Mouse (Mus musculus) embryo, embryonic 9.5 days (tissue): Measurements from ENCODE around the gene Kcmf1.
A peak's percentile ranks its signal among the peaks of the same experiment; 100 is the strongest.
"Not testable (repeated sequence)": the region's sequence is repeated elsewhere in the genome, so short reads cannot be mapped to it uniquely, and the experiment has no call there.

Experiments
- DNase-seq: peaks from one replicate; pipeline ENCODE4 v3.0.0-alpha.2; 2017; ENCODE audit errors: extremely low spot score

The Kcmf1 gene

DNA sequence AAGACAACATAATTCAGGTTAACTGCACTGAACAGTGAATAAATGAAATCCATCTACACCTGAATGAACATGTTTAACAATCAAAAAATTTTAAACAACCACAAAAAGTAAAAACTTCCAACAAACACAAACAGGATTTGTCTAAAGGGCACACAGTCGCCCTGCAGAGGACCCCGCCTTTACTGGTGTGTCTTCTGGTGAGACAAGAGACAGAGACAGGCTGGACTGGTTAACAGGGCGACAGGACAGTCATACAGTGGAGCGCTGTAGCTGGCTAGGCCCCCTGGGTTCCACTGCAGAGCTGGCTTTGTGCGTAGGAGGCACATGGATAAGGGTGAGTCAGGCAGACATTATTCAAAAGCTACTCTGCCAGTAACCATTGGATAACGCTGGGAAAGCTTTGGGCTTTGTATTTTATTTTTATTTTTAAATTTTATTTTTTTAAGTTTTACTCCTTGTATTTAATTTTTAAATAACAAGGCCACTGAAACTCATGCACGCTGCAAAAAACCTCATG lies 57.7 kb downstream of the Kcmf1 start:
- DNase-seq = no peak

- DNase-seq = no peak
Measured at GRCm38 (mm10) chr6:72840867-72841780, 58.7 kb downstream of the Kcmf1 start.

DNA sequence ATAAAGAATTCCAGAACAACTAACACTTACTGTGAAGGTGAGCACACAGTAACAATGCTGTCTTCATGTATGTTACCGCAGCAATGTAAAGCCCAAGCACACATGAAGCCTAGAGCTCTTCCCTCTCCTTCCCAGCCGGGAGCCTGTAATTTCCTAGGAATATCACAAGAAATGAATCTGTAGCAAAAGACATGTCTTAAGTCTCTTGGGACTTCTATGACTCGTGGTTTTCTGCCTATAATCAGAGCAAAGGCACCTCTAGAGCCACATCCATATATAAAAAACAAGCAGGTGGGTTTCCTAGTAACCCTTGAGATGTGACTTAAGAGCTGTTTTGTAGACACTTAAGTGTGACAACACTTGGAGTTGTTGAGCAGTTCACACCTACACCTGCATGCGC lies 62.0 kb downstream of the Kcmf1 start:
- DNase-seq = no peak

DNA sequence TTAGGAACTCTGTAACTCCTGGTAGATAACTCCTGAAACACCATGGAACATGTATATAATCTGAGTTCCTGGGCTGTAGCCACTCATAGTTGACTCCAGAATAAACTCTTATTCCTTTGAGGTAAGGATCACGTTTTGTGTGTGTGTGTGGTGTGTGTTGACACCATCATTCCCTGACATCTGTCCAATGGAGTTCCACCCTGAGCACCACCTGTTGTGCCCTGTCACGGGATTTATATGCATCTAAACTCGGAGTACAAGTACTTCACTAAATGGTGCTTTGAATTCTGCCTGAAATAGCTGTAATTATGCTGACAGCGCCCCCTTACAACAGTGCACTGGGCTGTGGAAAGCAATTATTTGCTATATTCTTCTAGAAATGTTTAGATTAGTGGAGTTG lies 65.3 kb downstream of the Kcmf1 start:
- no peak for DNase-seq

DNA sequence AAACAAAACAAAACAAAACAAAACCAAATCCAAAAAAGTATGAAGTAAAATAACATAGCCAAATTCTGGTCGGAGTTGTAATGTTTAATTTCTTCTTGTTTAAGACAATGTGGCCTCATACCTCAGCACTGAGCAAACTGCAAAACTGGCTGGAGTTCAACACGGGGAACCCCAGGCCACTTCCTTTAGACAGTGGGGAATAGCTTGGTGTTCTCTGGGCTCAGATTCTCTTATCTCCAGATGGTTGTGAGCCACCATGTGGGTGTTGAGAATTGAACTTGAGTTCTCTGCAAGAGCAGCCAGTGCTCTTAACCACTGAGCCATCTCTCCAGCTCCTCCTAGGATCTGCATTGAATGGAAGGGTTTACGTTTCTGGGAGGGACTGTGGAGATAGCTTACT lies 67.9 kb downstream of the Kcmf1 start:
- DNase-seq = no peak

- peak; percentile 82 for DNase-seq
Measured at GRCm38 (mm10) chr6:72831276-72831675, 68.5 kb downstream of the Kcmf1 start.

- DNase-seq = peak; percentile 36
Measured at GRCm38 (mm10) chr6:72828857-72829256, 70.9 kb downstream of the Kcmf1 start.

GRCm38 (mm10) chr6:72828037-72828436 lies 71.7 kb downstream of the Kcmf1 start:
- DNase-seq = not testable (repeated sequence)

DNA sequence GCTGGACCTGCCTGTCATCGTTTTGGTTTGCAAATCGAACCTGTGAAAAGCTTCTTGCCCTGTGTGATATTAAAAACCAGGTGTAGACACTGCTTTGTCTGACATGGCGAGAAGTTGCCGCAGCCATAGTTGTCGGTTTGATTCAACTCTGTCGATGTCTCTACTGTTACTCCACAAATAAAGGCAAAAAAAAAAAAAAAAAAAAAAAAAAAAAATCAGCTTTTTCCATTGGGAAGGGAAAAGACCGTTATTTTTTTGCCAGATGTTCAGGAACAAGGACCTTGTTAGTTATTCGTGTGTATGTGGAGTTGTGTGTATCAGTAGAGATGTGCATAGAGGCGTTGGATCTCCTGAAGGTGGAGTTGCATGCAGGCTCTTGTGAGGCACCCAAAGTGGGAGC lies 74.0 kb downstream of the Kcmf1 start:
- DNase-seq = no peak

- DNase-seq = peak; percentile 52
Measured at GRCm38 (mm10) chr6:72824971-72825737, 74.6 kb downstream of the Kcmf1 start.

DNA sequence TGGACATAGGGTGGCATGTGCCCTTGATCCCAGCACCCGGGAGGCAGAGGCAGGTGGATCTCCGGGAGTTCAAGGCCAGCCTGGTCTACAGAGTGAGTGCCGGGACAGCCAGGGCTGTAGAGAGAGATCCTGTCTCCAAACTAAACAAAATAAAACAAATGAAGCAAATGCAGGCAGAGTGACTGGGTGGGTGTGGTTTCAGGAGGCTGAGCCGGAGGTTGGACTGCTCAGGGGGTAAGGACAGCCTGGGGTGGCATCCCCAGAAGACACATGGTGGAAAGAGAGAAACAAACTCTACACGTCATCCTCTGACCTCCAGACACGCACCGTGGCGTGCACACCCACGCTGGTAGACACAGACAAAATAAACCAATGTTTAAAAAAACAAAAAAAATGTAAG lies 86.3 kb downstream of the Kcmf1 start:
- no peak for DNase-seq

GRCm38 (mm10) chr6:72810248-72810647 lies 89.5 kb downstream of the Kcmf1 start:
- DNase-seq = no peak

DNA sequence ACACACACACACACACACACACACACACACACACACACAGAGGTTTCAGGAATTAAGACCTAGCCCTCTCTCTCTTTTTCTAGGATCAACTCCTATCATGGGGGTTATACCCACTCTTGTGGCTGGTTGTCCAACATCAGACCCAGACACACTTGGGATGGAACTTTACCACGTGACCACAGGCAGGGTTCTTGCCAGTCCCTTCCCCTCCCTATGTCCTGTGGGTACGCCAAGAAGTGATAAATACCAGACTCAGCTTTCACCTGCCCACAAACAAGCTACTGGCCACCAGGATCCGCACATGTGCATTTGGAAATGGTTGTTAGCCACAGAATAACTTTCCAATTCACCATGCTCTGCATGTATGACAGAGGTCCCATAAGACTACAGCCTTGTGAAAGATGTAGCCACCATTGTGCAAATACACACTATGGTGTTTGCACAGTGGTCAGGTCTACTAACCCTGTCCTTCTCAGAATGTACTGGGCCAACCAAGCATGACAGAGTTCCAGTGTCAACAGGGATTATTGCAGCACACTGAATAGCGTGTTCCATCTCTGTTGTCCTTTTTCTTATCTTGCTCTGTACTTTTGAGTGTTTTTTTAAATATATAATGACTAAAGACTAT lies 90.1 kb downstream of the Kcmf1 start:
- no peak for DNase-seq

DNA sequence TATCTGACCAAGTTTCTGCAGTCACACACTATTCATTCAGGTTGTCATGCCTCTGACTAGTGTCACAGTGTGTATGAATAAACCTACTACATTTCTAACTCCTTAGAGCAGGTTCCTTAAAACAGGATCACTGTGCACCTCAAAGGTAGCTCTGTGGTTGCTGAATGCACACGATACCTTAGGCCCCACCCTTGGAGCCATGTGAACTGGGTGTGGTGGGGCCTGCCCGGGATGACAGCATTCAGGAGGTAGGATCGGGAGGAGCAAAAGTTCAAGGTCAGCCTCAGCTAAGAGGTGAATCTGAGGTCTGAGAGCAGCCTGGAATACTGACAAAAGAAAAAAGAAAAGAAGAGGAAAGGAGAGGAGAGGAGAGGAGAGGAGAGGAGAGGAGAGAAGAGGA lies 91.4 kb downstream of the Kcmf1 start:
- no peak for DNase-seq

DNA sequence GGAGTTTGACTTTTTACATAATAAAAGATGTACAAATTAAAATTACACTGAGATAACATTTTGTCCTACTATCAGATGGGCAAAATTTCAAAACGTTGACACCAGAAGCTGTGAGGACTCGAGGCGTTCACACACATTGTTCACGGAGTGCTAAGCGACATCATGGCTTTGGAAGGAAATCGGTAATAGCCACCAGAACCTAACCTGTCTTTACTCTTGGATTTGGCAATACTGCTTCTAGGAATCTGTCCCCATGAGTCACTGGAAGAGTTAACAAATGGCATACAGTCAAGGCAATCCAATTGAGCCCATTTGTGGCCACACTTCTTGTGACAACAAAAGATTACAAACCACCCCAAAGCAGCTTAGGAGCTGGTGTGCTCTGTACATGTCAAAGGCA lies 96.1 kb downstream of the Kcmf1 start:
- no peak for DNase-seq

DNA sequence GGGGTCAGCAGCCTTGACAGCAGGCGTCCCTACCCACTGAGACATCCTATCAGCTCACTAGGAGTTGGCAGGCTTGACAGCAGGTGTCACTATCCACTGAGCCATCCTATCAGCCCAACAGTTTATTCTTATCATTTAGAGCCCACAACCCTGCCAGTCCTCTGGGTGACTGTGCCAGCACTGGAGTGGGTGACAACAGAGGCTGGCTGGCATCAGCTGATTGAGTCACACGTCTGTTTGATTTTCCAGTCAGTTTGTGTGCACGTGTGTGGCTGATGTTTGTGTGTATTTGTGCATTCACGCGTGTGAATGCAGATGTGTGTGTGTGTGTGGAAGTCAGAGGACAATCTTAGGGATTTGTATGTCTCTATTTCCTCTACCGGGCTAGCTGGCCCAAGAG lies 97.7 kb downstream of the Kcmf1 start:
- DNase-seq = no peak

DNA sequence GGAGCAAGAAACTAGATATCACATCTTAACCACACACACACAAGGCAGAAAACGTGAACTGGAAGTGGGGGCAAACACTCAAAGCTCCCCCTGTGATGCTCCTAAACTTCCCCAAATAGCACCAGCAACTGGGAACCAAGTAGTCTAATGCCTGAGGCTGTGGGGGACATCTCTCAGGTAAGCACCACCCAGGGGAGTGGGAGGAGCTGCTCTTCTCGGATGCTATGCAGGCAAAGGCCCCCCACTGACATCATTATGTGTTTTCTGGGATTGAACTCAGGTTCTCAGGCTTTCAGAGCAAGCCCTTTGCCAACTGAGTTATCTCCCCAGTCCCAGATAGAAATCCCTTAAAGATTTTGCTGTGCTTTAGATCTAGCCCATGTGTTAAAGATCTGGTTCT lies 99.1 kb downstream of the Kcmf1 start:
- DNase-seq = no peak

GRCm38 (mm10) chr6:72797763-72798162 lies 102.0 kb downstream of the Kcmf1 start:
- no peak for DNase-seq

DNA sequence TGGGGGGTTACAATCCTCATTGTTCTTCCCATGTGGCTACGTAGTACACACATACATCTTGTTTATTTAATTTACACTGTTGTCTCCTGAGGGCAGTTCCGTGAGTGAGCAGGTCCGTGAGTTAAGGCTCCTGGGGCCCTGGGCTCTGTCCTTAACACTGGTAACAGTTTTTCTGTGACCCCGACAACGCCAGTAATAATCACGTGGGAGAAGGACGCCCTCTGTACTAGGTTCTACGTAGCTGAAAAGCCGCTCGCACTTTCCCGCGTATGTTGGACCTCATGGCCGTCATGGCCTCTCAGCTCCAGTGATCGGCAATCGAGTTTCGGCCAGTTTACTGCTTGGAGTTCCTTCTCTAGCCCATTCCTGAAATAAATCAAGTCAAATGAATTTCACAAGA lies 104.3 kb downstream of the Kcmf1 start:
- DNase-seq = no peak

DNA sequence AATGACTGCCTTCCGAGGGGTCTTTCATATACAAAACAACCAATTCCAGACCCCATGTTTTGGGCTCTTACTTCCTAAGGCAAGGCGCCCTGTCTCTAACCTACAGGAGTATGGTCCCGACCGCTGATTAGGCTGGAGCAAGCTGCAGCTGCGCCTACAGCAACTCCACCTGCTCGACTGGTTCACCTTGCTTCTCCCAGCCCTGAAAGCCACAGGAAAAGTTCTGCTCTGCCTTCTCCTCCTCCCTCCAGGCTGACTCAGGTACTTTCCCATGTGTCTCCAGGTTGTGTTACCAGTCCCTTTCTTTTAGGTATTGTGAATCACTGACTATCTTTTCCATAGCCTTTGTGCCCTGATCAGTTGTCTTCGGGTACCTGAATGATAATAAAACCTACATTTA lies 104.9 kb downstream of the Kcmf1 start:
- no peak for DNase-seq

GRCm38 (mm10) chr6:72792641-72793040 lies 107.1 kb downstream of the Kcmf1 start:
- DNase-seq = no peak
